Mouse (Mus musculus) small intestine, adult 2 months (tissue): Measurements from ENCODE around the gene Rpl26.

Experiments used
- CTCF ChIP-seq: fragments of 200-500 bp; IDR thresholded peaks from 2 replicates; pipeline ENCODE4 v1.5.1; 2012; ENCODE audit warnings: low read depth, mild to moderate bottlenecking, control low read depth, inconsistent platforms, low read length, moderate library complexity, mixed read lengths; ENCODE audit not compliant: insufficient replicate concordance, insufficient read length; ENCODE audit errors: extremely low read depth
- POLR2A ChIP-seq: fragments of 200-500 bp; IDR thresholded peaks from 2 replicates; pipeline ENCODE4 v1.6.1; 2012; ENCODE audit warnings: low read depth, mild to moderate bottlenecking, control low read depth, inconsistent platforms, low read length, moderate library complexity

DNA sequence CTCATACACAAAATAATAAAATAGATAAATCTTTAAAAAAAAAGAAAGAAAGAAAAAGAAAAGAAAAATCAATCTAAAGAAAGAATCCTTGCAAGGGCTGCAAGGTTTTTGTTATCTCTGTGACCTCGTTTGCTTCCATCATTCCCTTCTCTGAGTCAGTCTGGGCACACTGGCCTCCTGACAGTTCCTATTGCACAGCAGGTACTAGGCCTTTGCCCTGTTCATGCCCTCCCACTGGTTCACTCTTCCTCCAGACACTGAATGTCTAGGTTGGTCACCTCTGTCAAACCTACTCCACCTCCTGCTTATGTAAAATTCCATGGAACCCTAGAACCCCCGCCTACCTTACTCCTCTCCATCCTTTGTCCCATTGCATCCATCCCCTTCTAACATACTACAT, 43.9 kb downstream of the Rpl26 start:
- TF ChIP-seq CTCF: no peak
- TF ChIP-seq POLR2A: no peak
